Mouse (Mus musculus) kidney, adult 2 months (tissue): ENCODE data around the gene Gm10491. TPM values are rescaled to one million over a fixed set of nuclear protein-coding genes. Genes with fewer than 3 reads are reported as not detected.
"Not testable (repeated sequence)": the region's sequence is repeated elsewhere in the genome, so short reads cannot be mapped to it uniquely, and the experiment has no call there.

Experiments
- DNase-seq: peaks from one replicate; pipeline ENCODE4 v3.0.0; 2021
- H3K27ac ChIP-seq: fragments of 200-500 bp; 2 replicates; pipeline ENCODE4 v1.5.1; 2012; ENCODE audit warnings: low read depth, low read length, control low read depth, inconsistent platforms; ENCODE audit not compliant: insufficient read depth
- H3K27me3 ChIP-seq: fragments of 200-500 bp; replicated peaks from 2 replicates; pipeline ENCODE4 v1.6.1; 2012; ENCODE audit warnings: mild to moderate bottlenecking, moderate library complexity, low read length, inconsistent platforms; ENCODE audit not compliant: control insufficient read depth, insufficient read depth
- H3K36me3 ChIP-seq: fragments of 200-500 bp; 2 replicates; pipeline ENCODE4 v1.6.1; 2012; ENCODE audit warnings: mild to moderate bottlenecking, moderate library complexity, low read length, inconsistent platforms; ENCODE audit not compliant: control insufficient read depth, insufficient read depth
- H3K4me1 ChIP-seq: fragments of 200-500 bp; 2 replicates; pipeline ENCODE4 v1.6.1; 2011; ENCODE audit warnings: low read length; ENCODE audit not compliant: control insufficient read depth, insufficient read depth
- H3K4me3 ChIP-seq: fragments of 200-500 bp; 2 replicates; pipeline ENCODE4 v1.5.1; 2011; ENCODE audit warnings: mild to moderate bottlenecking, low read depth, low read length, control low read depth; ENCODE audit not compliant: insufficient read depth
- CTCF ChIP-seq: fragments of 200-500 bp; conservative IDR thresholded peaks from 2 replicates; pipeline ENCODE4 v1.5.1; 2011; ENCODE audit warnings: low read depth, mild to moderate bottlenecking, control low read depth, low read length, moderate library complexity, mixed read lengths; ENCODE audit not compliant: insufficient read depth, insufficient read length
- POLR2A ChIP-seq: fragments of 200-500 bp; IDR thresholded peaks from one replicate; pipeline ENCODE4 v1.6.1; 2011; ENCODE audit warnings: low read depth, low read length, control low read depth
- WGBS: fragments of 180-500 bp; shearing (Covaris S2); methylation state at CpG from one replicate; pipeline ENCODE4 v1.1.7; 2018; 5-methylcytosine and 5-hydroxymethylcytosine counted together
- polyA plus RNA-seq: library from polyadenylated mRNA; depleted of rRNA; stranded (reverse); fragments of >200 nt; gene quantifications from 2 replicates; pipeline ENCODE4 v1.2.3, GENCODE M21; 2012

Gm10491 gene
- polyA plus RNA-seq, 1 experiment, result not detected

GRCm38 (mm10) chrX:7910473-7910872 lies 2.8 kb upstream of the Gm10491 start:
- H3K4me1 ChIP-seq, result no peaks in the 10 kb centered on the region
- TF ChIP-seq CTCF (peak; percentile 33), POLR2A (no peak)
- WGBS, result 46% methylated on average over 6 of the region's 6 CpGs

GRCm38 (mm10) chrX:7909242-7909641 lies 1.6 kb upstream of the Gm10491 start, which contains the start of gene Gm10490:
Gm10490 (plus strand) TSS chrX:7909542.
- WGBS, result 97% methylated on average over 4 of the region's 4 CpGs
- not testable (repeated sequence) for H3K27ac ChIP-seq

More at GRCm38 (mm10) chrX:7910473-7910872, 2.8 kb upstream of the Gm10491 start:
- Histone ChIP-seq H3K36me3 (no peaks in the 10 kb centered on the region), H3K27ac (no peak overlapping the region), H3K27me3 (no peaks in the 10 kb centered on the region), H3K4me3 (no peak overlapping the region)
- peak; percentile 14 for DNase-seq

GRCm38 (mm10) chrX:7904441-7904840 lies 3.2 kb downstream of the Gm10491 start:
- DNase-seq, result no peak
- H3K27ac ChIP-seq, result no peak overlapping the region
- H3K4me3 ChIP-seq, result no peak overlapping the region
- 93% methylated on average over 5 of the region's 5 CpGs for WGBS
- no peaks in the 10 kb centered on the region for H3K36me3 ChIP-seq
- H3K4me1 ChIP-seq, result no peaks in the 10 kb centered on the region
- TF ChIP-seq POLR2A (no peak), CTCF (no peak)
- H3K27me3 ChIP-seq, result no peaks in the 10 kb centered on the region

More at GRCm38 (mm10) chrX:7909242-7909641, 1.6 kb upstream of the Gm10491 start, which contains the start of gene Gm10490:
- not testable (repeated sequence) for H3K27me3 ChIP-seq, DNase-seq, H3K4me1 ChIP-seq, H3K36me3 ChIP-seq, H3K4me3 ChIP-seq

- no peak for TF ChIP-seq CTCF
- no peak for TF ChIP-seq POLR2A
- Histone ChIP-seq H3K27me3 (no peaks in the 10 kb centered on the region), H3K4me3 (peak within 1 kb of the TSS; percentile 93), H3K4me1 (no peaks in the 10 kb centered on the region; the same call in 1 of the 2 replicates), H3K36me3 (no peaks in the 10 kb centered on the region), H3K27ac (peak within 1 kb of the TSS; percentile 94)
- DNase-seq, result peak; percentile 95
- WGBS, result under 1% methylated on average over 62 of the region's 62 CpGs
Observed at GRCm38 (mm10) chrX:7898880-7899874, 8.5 kb downstream of the Gm10491 start, which contains the start of the genes Pqbp1 and Timm17b. Pqbp1 (minus strand) TSS chrX:7899269. Timm17b (plus strand) TSS chrX:7899357.

- H3K4me1 ChIP-seq, result no peaks in the 10 kb centered on the region; the same call in 1 of the 2 replicates
Observed at GRCm38 (mm10) chrX:7898211-7898610, 9.4 kb downstream of the Gm10491 start.

GRCm38 (mm10) chrX:7883841-7884567 lies 23.6 kb downstream of the Gm10491 start, which contains the start of gene Slc35a2:
Slc35a2 (plus strand) TSS chrX:7884028.
- TF ChIP-seq POLR2A (peak; percentile 36), CTCF (0 out of 2 replicates have a peak, but pooled peaks have one; percentile 7)

More at GRCm38 (mm10) chrX:7898211-7898610, 9.4 kb downstream of the Gm10491 start:
- 18% methylated on average over 10 of the region's 13 CpGs for WGBS
- DNase-seq, result no peak
- H3K27ac ChIP-seq, result peak overlapping the region; percentile 93; the same call in 1 of the 2 replicates
- no peaks in the 10 kb centered on the region for H3K36me3 ChIP-seq
- no peak for TF ChIP-seq CTCF
- no peak for TF ChIP-seq POLR2A
- H3K4me3 ChIP-seq, result peak overlapping the region; percentile 76
- H3K27me3 ChIP-seq, result no peaks in the 10 kb centered on the region

More at GRCm38 (mm10) chrX:7883841-7884567, 23.6 kb downstream of the Gm10491 start, which contains the start of gene Slc35a2:
- no peaks in the 10 kb centered on the region for H3K36me3 ChIP-seq
- DNase-seq, result peak; percentile 96
- H3K27ac ChIP-seq, result peak within 1 kb of the TSS; percentile 93
- under 1% methylated on average over 49 of the region's 49 CpGs for WGBS
- no peaks in the 10 kb centered on the region for H3K4me1 ChIP-seq
- peak within 1 kb of the TSS; percentile 100 for H3K4me3 ChIP-seq
- H3K27me3 ChIP-seq, result no peaks in the 10 kb centered on the region
